Mouse (Mus musculus) liver, postnatal 0 days (tissue): Measurements from ENCODE around the gene Gm32802.
"Not testable (repeated sequence)": the region's sequence is repeated elsewhere in the genome, so short reads cannot be mapped to it uniquely, and the experiment has no call there.

Experiments
- CTCF ChIP-seq: sonication (generic); IDR thresholded peaks from 2 replicates; pipeline ENCODE4 v1.5.1; 2016; ENCODE audit warnings: antibody characterized with exemption, low read depth
- EP300 ChIP-seq: IDR thresholded peaks from 2 replicates; pipeline ENCODE4 v1.6.1; 2016; ENCODE audit warnings: antibody characterized with exemption, low read depth, mild to moderate bottlenecking

- TF ChIP-seq CTCF, EP300: not testable (repeated sequence)
These were observed 19.6 kb downstream of the Gm32802 start for GRCm38 (mm10) chr10:118278069-118278468.
